Mouse (Mus musculus): ENCODE results near the gene Mdga1.

The Mdga1 gene

GRCm38 (mm10) chr17:29970037-29970555 is at the start of gene Mdga1:
Gene Mdga1 (minus strand): TSS chr17:29970087.
- no peak for DNase-seq (ENCODE audit: low read depth)

GRCm38 (mm10) chr17:30018927-30019610 is 49.2 kb upstream of the Mdga1 start:
- no peak for DNase-seq (ENCODE audit: low read depth)

GRCm38 (mm10) chr17:30014660-30015059 is 44.8 kb upstream of the Mdga1 start:
- DNase-seq (ENCODE audit: low read depth), result no peak

- peak; percentile 38 for DNase-seq (ENCODE audit: low read depth)
Observed at GRCm38 (mm10) chr17:30008392-30008791, 38.5 kb upstream of the Mdga1 start.

GRCm38 (mm10) chr17:30007883-30008282 is 38.0 kb upstream of the Mdga1 start:
- no peak for DNase-seq (ENCODE audit: low read depth)

GRCm38 (mm10) chr17:30006877-30007276 is 37.0 kb upstream of the Mdga1 start:
- no peak for DNase-seq (ENCODE audit: low read depth)

- peak; percentile 61 for DNase-seq (ENCODE audit: low read depth)
Observed at GRCm38 (mm10) chr17:30005451-30005941, 35.6 kb upstream of the Mdga1 start.

GRCm38 (mm10) chr17:30005103-30005443 is 35.2 kb upstream of the Mdga1 start:
- no peak for DNase-seq (ENCODE audit: low read depth)

- peak; percentile 98 for DNase-seq (ENCODE audit: low read depth)
Observed at GRCm38 (mm10) chr17:30004203-30005102, 34.6 kb upstream of the Mdga1 start, which contains the start of gene Zfand3. Gene Zfand3 (plus strand): TSS chr17:30004733.

GRCm38 (mm10) chr17:29998566-29999295 is 28.8 kb upstream of the Mdga1 start:
- DNase-seq (ENCODE audit: low read depth), result no peak

- DNase-seq (ENCODE audit: low read depth), result no peak
Observed at GRCm38 (mm10) chr17:29997726-29998125, 27.8 kb upstream of the Mdga1 start.

- DNase-seq (ENCODE audit: low read depth), result no peak
Observed at GRCm38 (mm10) chr17:29995986-29996385, 26.1 kb upstream of the Mdga1 start.

- DNase-seq (ENCODE audit: low read depth), result no peak
Observed at GRCm38 (mm10) chr17:29994459-29994858, 24.6 kb upstream of the Mdga1 start.

GRCm38 (mm10) chr17:29994011-29994410 is 24.1 kb upstream of the Mdga1 start:
- DNase-seq (ENCODE audit: low read depth), result peak; percentile 87

GRCm38 (mm10) chr17:29993488-29993887 is 23.6 kb upstream of the Mdga1 start:
- DNase-seq (ENCODE audit: low read depth), result peak; percentile 52

- no peak for DNase-seq (ENCODE audit: low read depth)
Observed at GRCm38 (mm10) chr17:29990845-29991244, 21.0 kb upstream of the Mdga1 start.

GRCm38 (mm10) chr17:29990136-29990535 is 20.2 kb upstream of the Mdga1 start:
- DNase-seq (ENCODE audit: low read depth), result peak; percentile 75

GRCm38 (mm10) chr17:29989653-29990052 is 19.8 kb upstream of the Mdga1 start:
- no peak for DNase-seq (ENCODE audit: low read depth)

- DNase-seq (ENCODE audit: low read depth), result no peak
Observed at GRCm38 (mm10) chr17:29988141-29988540, 18.3 kb upstream of the Mdga1 start.

GRCm38 (mm10) chr17:29985534-29985933 is 15.6 kb upstream of the Mdga1 start:
- peak; percentile 21 for DNase-seq (ENCODE audit: low read depth)

- DNase-seq (ENCODE audit: low read depth), result no peak
Observed at GRCm38 (mm10) chr17:29984931-29985330, 15.0 kb upstream of the Mdga1 start.

GRCm38 (mm10) chr17:29983190-29983589 is 13.3 kb upstream of the Mdga1 start:
- DNase-seq (ENCODE audit: low read depth), result no peak
